In genomic region chr6:128032252-128033171, GRCm38 (mm10) we compare ENCODE assay signal across 8 mouse cellular contexts.
A peak's percentile ranks its signal among the peaks of the same experiment; 100 is the strongest.
DNase-seq lines count a peak whose midpoint lies in the region; ATAC-seq lines count a peak whose summit lies in the region.

No protein-coding gene starts in this region.

- H3K4me1 ChIP-seq in intestine, embryonic 14.5 days (replicated peaks; ENCODE audit: control insufficient read depth, insufficient read depth, low read length): peaks cover 34% of the 10 kb centered on the region
- peaks cover 37% of the 10 kb centered on the region for H3K4me1 ChIP-seq in midbrain, embryonic 14.5 days (ENCODE audit: control insufficient read depth, insufficient read depth, low read length)

- no peak for ATAC-seq in CD4-positive, CD25-positive, alpha-beta regulatory T cell, adult 4 months
- ATAC-seq in common myeloid progenitor, adult 5-6 weeks (replicated peaks; ENCODE audit: low read depth, poor library complexity, severe bottlenecking): peak; percentile 56
- ATAC-seq in intestine, embryonic 14.5 days (replicated peaks; ENCODE audit: low FRiP score, low TSS enrichment, low read depth): no peak
- ATAC-seq in midbrain, embryonic 14.5 days (ENCODE audit: low FRiP score, low TSS enrichment): no peak

- H3K27me3 ChIP-seq in intestine, embryonic 14.5 days (replicated peaks; ENCODE audit: control insufficient read depth, insufficient read depth, low read length): 0 out of 2 replicates have a peak, but pooled peaks cover 3% of the 10 kb centered on the region
- H3K27me3 ChIP-seq in midbrain, embryonic 14.5 days (ENCODE audit: control insufficient read depth, insufficient read depth, low read length): peaks cover 14% of the 10 kb centered on the region

- peak overlapping the region; percentile 63; the same call in 1 of the 2 replicates for H3K9ac ChIP-seq in intestine, embryonic 14.5 days (ENCODE audit: low read length)
- H3K9ac ChIP-seq in midbrain, embryonic 14.5 days (replicated peaks; ENCODE audit: low read length): no peak overlapping the region

- 33% methylated on average over 16 of the region's 16 CpGs for WGBS in intestine, embryonic 14.5 days
- 39% methylated on average over 16 of the region's 16 CpGs for WGBS in midbrain, embryonic 14.5 days

- no peaks in the 10 kb centered on the region for H3K36me3 ChIP-seq in intestine, embryonic 14.5 days (ENCODE audit: control insufficient read depth, insufficient read depth, low read length)
- H3K36me3 ChIP-seq in midbrain, embryonic 14.5 days (ENCODE audit: control insufficient read depth, insufficient read depth, low read length): no peaks in the 10 kb centered on the region

- H3K9me3 ChIP-seq in intestine, embryonic 14.5 days (ENCODE audit: control insufficient read depth, low read length): no peaks in the 10 kb centered on the region
- H3K9me3 ChIP-seq in midbrain, embryonic 14.5 days (ENCODE audit: control insufficient read depth, low read length): no peaks in the 10 kb centered on the region

- peak overlapping the region; percentile 43 for H3K4me3 ChIP-seq in intestine, embryonic 14.5 days (ENCODE audit: low read depth, low read length)
- 0 out of 2 replicates have a peak overlapping the region, but pooled peaks have one; percentile 4 for H3K4me3 ChIP-seq in midbrain, embryonic 14.5 days (replicated peaks; ENCODE audit: low read depth, low read length)

- peak overlapping the region; percentile 91 for H3K4me2 ChIP-seq in intestine, embryonic 14.5 days (ENCODE audit: low read length)
- H3K4me2 ChIP-seq in midbrain, embryonic 14.5 days (ENCODE audit: low read length): peak overlapping the region; percentile 87

- H3K27ac ChIP-seq in intestine, embryonic 14.5 days (ENCODE audit: low read depth): no peak overlapping the region
- no peak overlapping the region for H3K27ac ChIP-seq in midbrain, embryonic 14.5 days (replicated peaks; ENCODE audit: low read depth, low read length)

- intact Hi-C loops in left cerebral cortex, postnatal 36 days (cut with DNase I): loop anchor here (5.0 kb wide), 1 partner anchor 60 kb away; no protein-coding TSS in a partner anchor

- DNase-seq in CD4-positive, CD25-positive, alpha-beta regulatory T cell, adult 2 months (ENCODE audit: low read depth, low spot score): peak; percentile 70
- peak; percentile 53 for DNase-seq in gastrocnemius, postnatal 25 days
- peak; percentile 96 for DNase-seq in intestine, embryonic 14.5 days (ENCODE audit: low spot score)
- peak; percentile 76 to 79 for DNase-seq in left cerebral cortex, postnatal 36 days (ENCODE audit: low spot score in 2 of 2)
- peak; percentile 89 for DNase-seq in midbrain, embryonic 14.5 days
- DNase-seq in spleen, postnatal 10 days (ENCODE audit: low spot score in 2 of 2): peak; percentile 53 to 80
